Mouse (Mus musculus): ENCODE measurements at regions not wholly inside any gene's neighbourhood (a gene's known extent, or its start where the extent isn't known, plus 50 kb on each side); places are given as distances from the start of the nearest gene placed in this dataset.

DNA sequence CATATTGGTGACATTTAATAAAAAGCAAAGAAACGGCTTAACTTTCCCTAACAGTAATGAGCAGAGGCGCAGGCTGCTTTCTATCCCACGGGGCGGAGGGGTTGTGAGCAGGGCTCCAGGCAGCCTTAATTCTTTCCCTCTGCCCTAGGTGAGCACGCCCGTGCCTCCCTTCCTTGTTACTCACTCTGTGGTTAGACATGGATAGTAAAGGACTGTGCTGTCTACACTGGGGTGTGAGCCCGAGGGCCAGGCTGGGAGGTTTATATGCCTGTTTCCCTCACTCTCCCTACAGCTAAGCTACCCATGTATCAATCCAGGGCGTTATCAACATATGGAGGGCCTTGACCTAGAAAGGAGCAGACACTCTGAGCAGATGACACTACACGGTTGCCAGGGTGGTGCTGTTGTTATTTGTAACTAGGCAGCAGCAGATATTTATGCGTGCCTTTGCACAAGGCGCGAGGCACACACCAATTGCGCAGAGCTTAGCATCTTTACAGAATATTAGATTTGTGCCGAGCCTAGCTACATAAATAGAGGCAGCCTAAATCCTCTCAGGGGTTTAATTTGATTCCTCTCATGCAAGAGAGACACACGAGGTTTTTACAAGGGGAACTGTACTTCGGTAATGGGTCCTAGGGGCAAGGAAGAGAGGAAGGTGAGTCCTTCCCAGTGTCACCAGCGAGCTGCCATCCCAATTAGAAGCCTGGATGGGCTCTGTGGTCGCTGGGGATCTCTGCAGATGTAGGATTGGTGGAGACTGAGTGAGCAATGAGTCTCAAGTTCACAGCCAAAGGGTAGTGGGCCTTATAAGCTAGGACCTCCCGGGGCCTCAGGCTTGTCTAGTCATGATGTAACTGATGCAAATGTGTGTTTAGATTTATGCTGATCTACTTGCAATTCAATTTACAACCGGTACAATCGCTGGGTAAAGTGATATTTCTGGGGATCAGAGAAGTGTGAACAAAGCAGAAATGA is 278.6 kb upstream of the Kazn start:
- DNase-seq (ENCODE audit: low read depth, low spot score): no peak
- H3K27me3 ChIP-seq (ENCODE audit: control insufficient read depth, insufficient read depth, low read length, poor library complexity, severe bottlenecking): no peaks in the 10 kb centered on the region
- no peaks in the 10 kb centered on the region for H3K36me3 ChIP-seq (ENCODE audit: control insufficient read depth, insufficient read depth, low read length, poor library complexity, severe bottlenecking)

DNA sequence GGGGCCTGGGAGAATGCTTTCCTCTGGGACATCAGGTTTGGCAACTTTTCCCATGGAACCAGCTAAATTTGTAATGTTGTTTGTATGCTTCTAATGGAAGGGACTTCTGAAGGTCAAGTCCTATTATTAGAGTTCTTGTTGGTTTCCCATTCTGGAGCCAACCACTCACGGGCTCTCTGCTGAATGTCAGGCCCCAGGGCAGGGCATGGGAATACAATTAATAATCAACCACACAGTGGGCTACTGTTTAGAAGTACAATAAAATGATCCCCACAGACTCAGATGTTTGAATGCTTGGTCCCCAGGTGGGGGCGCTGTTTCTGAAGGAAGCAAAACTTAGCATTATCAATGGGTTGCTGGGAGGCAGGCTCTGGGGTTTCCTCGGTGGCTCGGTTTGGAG is 275.6 kb upstream of the Kazn start:
- DNase-seq (ENCODE audit: low read depth, low spot score): no peak
- Histone ChIP-seq H3K36me3 (ENCODE audit: control insufficient read depth, insufficient read depth, low read length, poor library complexity, severe bottlenecking) (no peaks in the 10 kb centered on the region), H3K27me3 (ENCODE audit: control insufficient read depth, insufficient read depth, low read length, poor library complexity, severe bottlenecking) (no peaks in the 10 kb centered on the region)

DNA sequence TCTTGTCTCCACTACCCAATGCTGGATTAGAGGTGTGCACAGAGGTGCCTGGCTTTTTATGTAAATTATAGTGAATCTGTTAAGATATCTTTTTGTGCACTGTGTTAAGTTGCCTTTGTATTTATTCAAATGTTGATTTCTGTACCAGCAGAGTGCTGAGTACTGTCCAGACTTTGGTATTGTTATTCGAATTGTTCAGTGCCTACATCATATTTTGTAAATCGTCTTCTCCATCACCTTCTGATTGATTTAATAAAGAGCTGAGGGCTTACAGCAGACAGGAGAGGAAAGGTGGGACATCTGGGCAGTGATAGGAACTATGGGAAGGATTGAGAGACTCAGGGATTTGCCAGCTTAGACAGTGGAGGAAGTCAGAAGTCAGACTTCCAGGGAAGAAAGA is 270.2 kb upstream of the Kazn start:
- no peak for DNase-seq (ENCODE audit: low read depth, low spot score)
- Histone ChIP-seq H3K27me3 (ENCODE audit: control insufficient read depth, insufficient read depth, low read length, poor library complexity, severe bottlenecking) (no peaks in the 10 kb centered on the region), H3K36me3 (ENCODE audit: control insufficient read depth, insufficient read depth, low read length, poor library complexity, severe bottlenecking) (no peaks in the 10 kb centered on the region)

DNA sequence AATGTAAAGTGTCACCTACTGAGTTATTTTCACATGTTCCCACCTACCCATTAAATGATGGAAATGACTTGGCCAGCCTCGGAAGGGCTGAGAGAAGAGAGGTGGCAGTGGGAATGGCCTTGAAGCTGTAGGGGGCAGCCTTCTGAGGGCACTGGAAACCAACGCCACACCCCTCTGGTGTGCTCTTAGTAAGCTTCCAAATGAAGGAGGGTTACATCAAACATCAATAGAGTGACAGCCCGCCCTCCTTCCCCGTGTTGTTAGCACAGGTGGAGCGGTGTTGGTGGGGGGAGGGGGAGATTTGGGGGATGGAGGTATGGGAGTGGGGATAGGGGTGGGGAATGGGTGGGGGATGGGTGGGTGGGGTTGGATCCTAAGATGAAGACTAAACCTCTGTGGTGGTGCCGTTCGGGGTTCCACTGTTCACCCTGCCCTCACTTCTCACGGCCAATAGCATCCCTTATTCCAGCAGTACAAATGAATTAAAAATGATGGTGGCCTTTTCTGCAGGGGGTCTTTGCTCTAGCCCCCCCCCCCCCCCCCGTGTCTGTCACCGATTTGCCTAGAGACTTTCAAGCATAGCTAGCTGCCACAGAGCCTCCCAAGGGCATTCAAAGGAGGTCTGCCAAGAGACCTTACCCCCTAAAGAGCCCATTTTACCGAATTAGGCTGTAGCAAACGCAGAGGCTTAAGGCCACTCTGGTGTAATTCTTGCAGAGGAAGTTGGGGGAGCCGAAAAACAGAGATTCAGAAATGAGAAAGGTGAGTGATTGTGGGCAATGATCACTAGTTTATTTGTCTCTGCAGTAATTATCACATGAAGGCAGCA is 267.4 kb upstream of the Kazn start:
- no peaks in the 10 kb centered on the region for H3K36me3 ChIP-seq (ENCODE audit: control insufficient read depth, insufficient read depth, low read length, poor library complexity, severe bottlenecking)
- DNase-seq (ENCODE audit: low read depth, low spot score): no peak
- H3K27me3 ChIP-seq (ENCODE audit: control insufficient read depth, insufficient read depth, low read length, poor library complexity, severe bottlenecking): no peaks in the 10 kb centered on the region

DNA sequence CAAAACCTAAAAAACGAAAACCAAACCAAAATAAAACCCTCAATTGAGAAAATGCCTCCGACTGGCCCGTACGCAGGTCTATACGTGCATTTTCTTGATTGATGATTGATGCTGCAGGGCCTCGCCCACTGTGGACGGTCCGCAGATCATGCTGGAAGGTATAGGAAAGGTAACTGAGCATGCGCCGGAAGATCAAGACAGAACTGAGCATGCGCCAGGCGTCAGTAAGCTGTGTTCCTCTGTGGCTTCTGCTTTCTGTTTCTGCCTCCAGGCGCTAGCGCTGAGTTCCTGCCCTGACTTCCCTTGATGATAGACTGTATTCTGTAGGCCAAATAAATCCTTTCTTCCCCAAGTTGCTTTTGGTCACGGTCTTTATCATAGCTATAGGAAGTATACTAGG is 264.6 kb upstream of the Kazn start:
- H3K36me3 ChIP-seq (ENCODE audit: control insufficient read depth, insufficient read depth, low read length, poor library complexity, severe bottlenecking): no peaks in the 10 kb centered on the region

DNA sequence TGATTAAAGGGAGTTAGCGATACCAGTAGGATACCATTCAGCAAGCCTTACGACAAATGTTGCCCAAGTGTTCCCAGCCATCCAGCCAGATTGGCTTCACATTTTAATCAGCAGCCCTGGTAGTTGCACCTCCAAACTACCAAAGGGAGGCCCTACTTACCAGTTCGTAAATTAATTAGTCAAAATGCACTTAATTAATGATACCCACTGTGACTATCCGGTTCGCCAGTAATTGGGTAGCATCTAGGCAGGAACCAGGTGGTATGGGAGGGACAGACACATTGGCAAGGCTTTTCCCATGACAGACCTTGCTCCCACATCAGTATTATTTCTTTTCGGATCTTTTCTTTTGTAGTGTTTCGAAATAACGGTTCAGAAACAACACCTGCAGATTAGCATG is 262.0 kb upstream of the Kazn start:
- H3K27me3 ChIP-seq (ENCODE audit: control insufficient read depth, insufficient read depth, low read length, poor library complexity, severe bottlenecking): no peaks in the 10 kb centered on the region
- no peaks in the 10 kb centered on the region for H3K36me3 ChIP-seq (ENCODE audit: control insufficient read depth, insufficient read depth, low read length, poor library complexity, severe bottlenecking)

More for the DNA sequence above, 264.6 kb upstream of the Kazn start:
- no peak for DNase-seq (ENCODE audit: low read depth, low spot score)
- H3K27me3 ChIP-seq (ENCODE audit: control insufficient read depth, insufficient read depth, low read length, poor library complexity, severe bottlenecking): no peaks in the 10 kb centered on the region

DNA sequence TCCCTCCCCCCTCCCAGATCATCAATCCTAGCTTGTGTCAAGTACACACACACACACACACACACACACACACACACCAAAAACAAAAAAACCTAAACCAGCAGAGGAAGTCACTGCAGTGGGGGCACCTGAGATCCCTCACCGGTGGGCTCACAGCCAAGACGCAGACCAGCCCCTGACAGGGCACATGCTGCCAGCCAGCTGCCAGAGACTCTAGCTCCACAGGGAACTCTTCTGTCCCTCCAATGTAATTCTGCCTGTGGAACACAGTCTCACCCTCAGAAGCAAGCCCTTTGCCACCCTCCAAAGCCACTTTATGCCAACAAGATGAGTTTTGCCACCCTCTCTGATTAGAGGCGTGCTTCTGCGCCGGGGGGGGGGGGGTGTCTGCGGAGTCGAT is 261.3 kb upstream of the Kazn start:
- DNase-seq (ENCODE audit: low read depth, low spot score): no peak
- Histone ChIP-seq H3K27me3 (ENCODE audit: control insufficient read depth, insufficient read depth, low read length, poor library complexity, severe bottlenecking) (no peaks in the 10 kb centered on the region), H3K36me3 (ENCODE audit: control insufficient read depth, insufficient read depth, low read length, poor library complexity, severe bottlenecking) (no peaks in the 10 kb centered on the region)

More for the DNA sequence above, 262.0 kb upstream of the Kazn start:
- DNase-seq (ENCODE audit: low read depth, low spot score): no peak

DNA sequence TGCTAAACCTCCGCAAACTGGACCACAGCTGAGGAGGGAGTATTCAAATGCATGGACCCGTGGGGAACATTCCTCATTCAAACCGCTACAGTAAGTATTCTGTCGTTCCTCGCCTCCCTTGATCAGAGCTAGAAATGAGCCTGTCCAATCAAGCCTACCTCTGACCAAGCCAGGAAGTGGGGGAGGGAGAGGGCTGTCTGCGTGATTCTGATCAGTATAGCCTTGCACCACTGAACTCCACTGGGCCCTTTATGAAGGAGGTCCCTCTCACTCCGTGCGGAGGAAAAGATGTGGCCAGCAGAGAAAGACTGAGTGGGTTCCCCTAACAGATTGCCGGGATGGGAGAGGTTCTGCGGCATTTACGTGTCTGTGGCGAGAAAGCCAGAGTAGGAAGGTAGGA is 257.4 kb upstream of the Kazn start:
- Histone ChIP-seq H3K27me3 (ENCODE audit: control insufficient read depth, insufficient read depth, low read length, poor library complexity, severe bottlenecking) (no peaks in the 10 kb centered on the region), H3K36me3 (ENCODE audit: control insufficient read depth, insufficient read depth, low read length, poor library complexity, severe bottlenecking) (no peaks in the 10 kb centered on the region)
- DNase-seq (ENCODE audit: low read depth, low spot score): no peak

DNA sequence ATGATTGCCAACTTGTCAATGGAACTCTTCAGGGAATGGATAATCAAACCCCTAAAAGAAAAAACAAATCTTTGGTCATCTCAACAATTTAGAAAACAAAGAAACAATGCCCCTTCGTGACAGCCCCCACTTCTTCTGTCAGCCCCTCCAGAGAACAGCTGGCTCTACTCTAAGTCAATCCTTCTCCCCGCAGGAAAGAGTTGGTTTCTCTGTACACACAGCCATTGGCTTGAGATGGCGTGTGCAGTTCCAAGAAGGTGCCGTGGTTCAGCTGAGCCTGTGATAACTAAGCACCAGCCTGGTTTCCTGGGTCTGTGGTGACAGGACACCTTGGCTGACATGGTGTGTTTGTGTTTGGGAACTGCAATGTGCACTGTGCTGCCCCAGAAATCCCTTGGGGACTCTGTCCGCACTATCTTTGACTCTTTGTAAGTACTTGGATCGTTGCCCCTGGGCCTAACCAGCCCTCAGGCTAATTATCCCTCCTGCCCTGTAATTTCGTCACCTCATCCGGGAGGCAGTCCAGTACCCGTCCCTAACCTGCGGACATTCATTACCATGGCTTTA is 253.8 kb upstream of the Kazn start:
- Histone ChIP-seq H3K27me3 (ENCODE audit: control insufficient read depth, insufficient read depth, low read length, poor library complexity, severe bottlenecking) (no peaks in the 10 kb centered on the region), H3K36me3 (ENCODE audit: control insufficient read depth, insufficient read depth, low read length, poor library complexity, severe bottlenecking) (no peaks in the 10 kb centered on the region)
- DNase-seq (ENCODE audit: low read depth, low spot score): no peak

DNA sequence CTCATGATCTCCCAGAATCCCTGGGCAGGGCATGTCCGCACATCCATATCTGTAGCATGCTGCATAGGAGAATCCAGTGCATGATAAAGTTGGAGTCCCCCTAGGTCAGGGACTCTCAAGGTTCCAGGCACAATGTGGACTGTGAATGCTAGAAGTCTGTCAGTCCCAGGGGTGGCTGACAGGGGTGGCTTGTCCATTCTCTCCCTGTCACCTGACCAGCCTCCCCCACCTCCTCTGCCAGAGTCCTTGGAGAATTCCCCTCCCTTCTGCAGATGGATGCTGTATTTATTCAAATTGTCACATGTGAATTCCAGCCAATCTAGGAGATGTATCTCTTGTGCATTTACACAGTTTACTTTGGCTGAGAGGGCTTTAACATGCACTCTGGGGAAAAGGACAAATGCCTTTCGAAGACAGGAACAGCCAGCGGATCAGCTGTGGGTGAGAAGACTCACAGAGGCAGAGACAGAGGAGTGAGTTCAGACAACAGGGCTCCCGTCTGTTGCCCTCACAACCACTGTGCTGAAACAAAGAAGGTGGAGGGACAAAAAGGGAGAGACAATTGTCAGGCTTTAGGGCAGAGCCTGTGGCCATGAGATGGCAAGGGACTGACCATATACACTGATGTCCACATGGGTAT is 246.7 kb upstream of the Kazn start:
- no peaks in the 10 kb centered on the region for H3K27me3 ChIP-seq (ENCODE audit: control insufficient read depth, insufficient read depth, low read length, poor library complexity, severe bottlenecking)
- no peaks in the 10 kb centered on the region for H3K36me3 ChIP-seq (ENCODE audit: control insufficient read depth, insufficient read depth, low read length, poor library complexity, severe bottlenecking)
- DNase-seq (ENCODE audit: low read depth, low spot score): no peak

DNA sequence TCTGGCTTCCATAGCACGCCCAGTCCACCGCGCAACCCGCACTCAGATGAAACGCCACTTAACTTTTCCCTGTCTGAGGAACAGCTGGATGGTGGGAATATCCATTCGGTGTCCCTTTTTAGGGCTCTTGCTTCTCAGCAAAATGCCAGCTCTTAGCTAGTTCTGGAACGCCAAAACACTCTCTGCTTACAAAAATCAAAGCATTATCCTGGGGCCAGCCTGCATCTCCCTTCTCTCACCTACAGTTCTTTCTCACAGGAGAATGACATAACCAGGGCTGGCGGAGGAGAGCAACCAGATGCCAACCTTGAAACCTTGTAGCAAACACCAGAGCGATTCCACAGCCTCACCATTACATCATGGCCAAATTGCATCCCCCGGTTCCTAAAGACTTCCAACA is 236.4 kb upstream of the Kazn start:
- no peaks in the 10 kb centered on the region for H3K27me3 ChIP-seq (ENCODE audit: control insufficient read depth, insufficient read depth, low read length, poor library complexity, severe bottlenecking)
- H3K36me3 ChIP-seq (ENCODE audit: control insufficient read depth, insufficient read depth, low read length, poor library complexity, severe bottlenecking): no peaks in the 10 kb centered on the region
- DNase-seq (ENCODE audit: low read depth, low spot score): no peak

DNA sequence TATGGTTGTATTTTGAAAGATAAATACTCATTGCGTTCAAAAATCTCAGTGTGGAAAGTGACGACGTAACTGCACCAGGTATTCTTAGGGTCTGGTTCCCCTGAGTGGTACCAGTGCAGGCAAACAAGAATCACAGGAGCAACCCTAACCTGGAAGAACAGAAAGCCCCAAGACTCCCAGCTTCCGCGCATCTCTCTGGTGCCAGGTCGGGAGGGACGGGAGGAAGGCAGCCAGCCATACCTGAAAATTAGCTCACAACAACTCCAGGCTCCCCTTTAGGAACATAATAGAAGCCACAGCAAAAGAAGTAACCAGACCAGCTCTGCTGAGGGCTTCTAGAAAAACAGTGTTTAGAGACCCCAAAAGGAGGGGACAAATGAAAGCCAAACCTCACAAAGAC is 235.4 kb upstream of the Kazn start:
- DNase-seq (ENCODE audit: low read depth, low spot score): no peak
- H3K36me3 ChIP-seq (ENCODE audit: control insufficient read depth, insufficient read depth, low read length, poor library complexity, severe bottlenecking): no peaks in the 10 kb centered on the region

DNA sequence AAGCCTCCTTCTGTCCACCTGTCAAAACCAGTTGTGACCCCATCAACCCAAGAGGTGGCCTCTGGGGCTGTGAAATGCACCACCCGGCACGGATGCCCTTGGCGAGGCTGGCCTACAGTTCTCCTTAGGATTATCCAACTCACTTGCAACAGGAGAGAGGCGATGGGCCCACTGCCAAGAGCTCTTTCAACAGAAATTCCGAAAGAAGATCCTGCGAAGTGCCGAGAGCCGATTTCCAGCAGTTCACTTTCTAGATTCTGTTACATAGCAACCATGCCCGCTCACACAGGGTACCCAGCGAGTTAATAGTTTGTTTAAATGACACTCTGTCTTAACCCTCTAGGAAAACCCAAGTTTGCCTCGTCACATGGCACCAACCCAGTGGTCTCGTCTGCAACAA is 234.8 kb upstream of the Kazn start:
- no peak for DNase-seq (ENCODE audit: low read depth, low spot score)
- no peaks in the 10 kb centered on the region for H3K36me3 ChIP-seq (ENCODE audit: control insufficient read depth, insufficient read depth, low read length, poor library complexity, severe bottlenecking)

More for the DNA sequence above, 235.4 kb upstream of the Kazn start:
- H3K27me3 ChIP-seq (ENCODE audit: control insufficient read depth, insufficient read depth, low read length, poor library complexity, severe bottlenecking): no peaks in the 10 kb centered on the region

DNA sequence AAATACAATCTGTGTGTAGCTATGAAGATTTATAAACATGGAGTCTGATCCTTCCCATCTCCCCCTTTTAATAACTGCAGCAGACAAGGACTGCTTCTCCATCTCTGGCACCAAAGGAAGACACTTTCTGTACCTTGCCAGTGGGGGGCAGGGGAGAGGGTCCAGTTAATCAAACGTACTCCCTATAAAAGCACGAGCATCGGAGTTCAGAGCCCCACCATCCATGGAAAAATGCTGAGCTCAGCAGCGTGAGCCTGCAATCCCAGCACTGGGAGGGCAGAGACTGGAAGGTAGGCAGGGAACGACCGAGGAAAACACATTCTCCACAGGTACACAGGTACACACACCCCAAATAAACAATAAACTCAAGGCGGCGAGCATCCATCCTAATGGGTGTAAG is 234.1 kb upstream of the Kazn start:
- no peaks in the 10 kb centered on the region for H3K27me3 ChIP-seq (ENCODE audit: control insufficient read depth, insufficient read depth, low read length, poor library complexity, severe bottlenecking)
- no peaks in the 10 kb centered on the region for H3K36me3 ChIP-seq (ENCODE audit: control insufficient read depth, insufficient read depth, low read length, poor library complexity, severe bottlenecking)
- no peak for DNase-seq (ENCODE audit: low read depth, low spot score)

More for the DNA sequence above, 234.8 kb upstream of the Kazn start:
- H3K27me3 ChIP-seq (ENCODE audit: control insufficient read depth, insufficient read depth, low read length, poor library complexity, severe bottlenecking): no peaks in the 10 kb centered on the region
